Mouse (Mus musculus) midbrain, embryonic 12.5 days (tissue): ENCODE data around the gene Sspn. TPM values are rescaled to one million over a fixed set of nuclear protein-coding genes. Genes with fewer than 3 reads are reported as not detected.

Experiments
- ATAC-seq: fragments of 200-750 bp; cut with Nextera tagmentation; 2 replicates; pipeline ENCODE4 v1.8.0; 2017; ENCODE audit warnings: low read depth, moderate TSS enrichment, moderate library complexity; ENCODE audit not compliant: low FRiP score
- H3K27ac ChIP-seq: fragments of 300-500 bp; sonication (generic); replicated peaks from 2 replicates; pipeline ENCODE4 v1.5.1; 2016; ENCODE audit warnings: mild to moderate bottlenecking
- H3K27me3 ChIP-seq: fragments of 300-500 bp; sonication (generic); 2 replicates; pipeline ENCODE4 v1.6.1; 2016; ENCODE audit warnings: mild to moderate bottlenecking
- H3K36me3 ChIP-seq: fragments of 300-500 bp; sonication (generic); 2 replicates; pipeline ENCODE4 v1.6.1; 2016
- H3K4me1 ChIP-seq: fragments of 300-500 bp; sonication (generic); 2 replicates; pipeline ENCODE4 v1.6.1; 2016
- H3K4me2 ChIP-seq: fragments of 300-500 bp; sonication (generic); replicated peaks from 2 replicates; pipeline ENCODE4 v1.6.1; 2016; ENCODE audit warnings: mild to moderate bottlenecking, moderate library complexity
- H3K4me3 ChIP-seq: fragments of 300-500 bp; sonication (generic); 2 replicates; pipeline ENCODE4 v1.5.1; 2016; ENCODE audit warnings: mild to moderate bottlenecking
- H3K9ac ChIP-seq: fragments of 300-500 bp; sonication (generic); replicated peaks from 2 replicates; pipeline ENCODE4 v1.6.1; 2016; ENCODE audit warnings: mild to moderate bottlenecking, moderate library complexity
- H3K9me3 ChIP-seq: fragments of 300-500 bp; sonication (generic); 2 replicates; pipeline ENCODE4 v1.6.1; 2016; ENCODE audit warnings: mild to moderate bottlenecking
- WGBS: fragments of 180-500 bp; shearing (Covaris S2); methylation state at CpG from one replicate; pipeline ENCODE4 v1.1.7; 2016; 5-methylcytosine and 5-hydroxymethylcytosine counted together
- polyA plus RNA-seq: library from polyadenylated mRNA; unstranded; fragments of >200 nt; fragmentation: Nextera tagmentation; extraction: Ambion mirVana; gene quantifications from 2 replicates; pipeline ENCODE4 v1.2.1, GENCODE M21; 2016

Sspn gene
- polyA plus RNA-seq, 1 experiment from 2014 or later = 4.8 TPM

DNA sequence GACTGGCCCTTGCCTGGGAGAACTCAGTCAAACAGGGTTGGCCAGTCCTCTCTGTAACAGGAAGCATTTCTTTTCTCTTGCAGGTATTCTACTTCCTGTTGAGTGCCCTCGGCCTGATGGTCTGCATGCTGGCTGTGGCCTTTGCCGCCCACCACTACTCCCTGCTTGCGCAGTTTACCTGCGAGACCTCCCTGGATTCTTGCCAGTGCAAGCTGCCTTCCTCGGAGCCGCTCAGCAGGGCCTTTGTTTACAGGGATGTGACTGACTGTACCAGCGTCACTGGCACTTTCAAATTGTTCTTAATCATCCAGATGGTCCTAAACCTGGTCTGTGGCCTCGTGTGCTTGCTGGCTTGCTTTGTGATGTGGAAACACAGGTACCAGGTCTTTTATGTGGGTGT, 29.6 kb downstream of the Sspn start:
- Histone ChIP-seq H3K4me3 (no peak overlapping the region), H3K27me3 (no peaks in the 10 kb centered on the region), H3K4me2 (no peak overlapping the region), H3K9ac (no peak overlapping the region), H3K27ac (no peak overlapping the region), H3K9me3 (no peaks in the 10 kb centered on the region), H3K4me1 (0 out of 2 replicates have a peak, but pooled peaks cover 6% of the 10 kb centered on the region), H3K36me3 (no peaks in the 10 kb centered on the region)
- no peak for ATAC-seq
- WGBS = 66% methylated on average over 8 of the region's 8 CpGs

DNA sequence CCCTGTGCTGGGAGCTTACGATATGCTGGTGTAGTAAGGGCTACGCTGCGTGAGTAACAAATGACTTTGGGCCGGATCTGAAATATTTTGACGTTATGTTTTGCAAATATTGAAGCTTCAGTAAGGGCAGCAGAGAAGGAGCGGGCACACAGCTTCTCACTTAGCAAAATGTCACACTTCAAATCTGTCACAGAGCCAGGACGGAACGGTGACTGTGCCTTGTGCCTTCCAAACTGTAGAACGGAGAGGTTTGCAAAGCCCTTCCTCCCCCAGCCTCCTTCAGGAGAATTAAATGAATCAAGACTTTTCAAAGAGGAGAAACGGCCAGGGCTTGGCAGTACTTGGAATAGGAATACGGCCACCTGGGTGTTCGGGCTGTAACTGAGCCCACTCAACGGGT, 32.5 kb downstream of the Sspn start:
- ATAC-seq = no peak
- WGBS = 91% methylated on average over 13 of the region's 13 CpGs

DNA sequence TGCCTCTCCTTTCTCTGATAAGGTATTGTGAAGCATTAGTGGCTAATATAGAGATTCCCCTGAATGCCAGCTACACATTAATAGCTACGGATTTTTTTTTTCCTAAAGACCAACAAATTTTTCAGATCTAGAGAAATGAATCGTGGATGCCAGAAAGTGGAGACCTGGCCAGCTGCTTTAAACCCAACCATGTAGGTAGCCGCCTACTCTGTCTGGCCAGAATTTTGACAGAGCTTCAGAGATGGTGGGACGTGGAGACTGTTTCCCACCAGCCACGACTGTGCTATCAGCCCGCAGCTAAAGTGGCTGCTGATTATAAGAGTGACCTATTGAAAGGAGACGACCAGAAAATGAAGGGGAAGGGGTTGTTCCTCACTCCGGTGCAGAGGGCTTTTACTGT, 36.3 kb downstream of the Sspn start:
- no peak overlapping the region for H3K27ac ChIP-seq
- WGBS = 80% methylated on average over 8 of the region's 8 CpGs
- H3K9me3 ChIP-seq = no peaks in the 10 kb centered on the region; the same call in 1 of the 2 replicates
- no peaks in the 10 kb centered on the region for H3K36me3 ChIP-seq
- H3K4me2 ChIP-seq = no peak overlapping the region
- H3K4me1 ChIP-seq = no peaks in the 10 kb centered on the region
- no peak overlapping the region for H3K9ac ChIP-seq
- no peaks in the 10 kb centered on the region for H3K27me3 ChIP-seq
- no peak for ATAC-seq
- H3K4me3 ChIP-seq = no peak overlapping the region

More for the DNA sequence above, 32.5 kb downstream of the Sspn start:
- Histone ChIP-seq H3K27me3 (no peaks in the 10 kb centered on the region), H3K4me3 (no peak overlapping the region), H3K9me3 (no peaks in the 10 kb centered on the region), H3K27ac (no peak overlapping the region), H3K4me1 (0 out of 2 replicates have a peak, but pooled peaks cover 3% of the 10 kb centered on the region), H3K4me2 (no peak overlapping the region), H3K36me3 (no peaks in the 10 kb centered on the region), H3K9ac (no peak overlapping the region)

DNA sequence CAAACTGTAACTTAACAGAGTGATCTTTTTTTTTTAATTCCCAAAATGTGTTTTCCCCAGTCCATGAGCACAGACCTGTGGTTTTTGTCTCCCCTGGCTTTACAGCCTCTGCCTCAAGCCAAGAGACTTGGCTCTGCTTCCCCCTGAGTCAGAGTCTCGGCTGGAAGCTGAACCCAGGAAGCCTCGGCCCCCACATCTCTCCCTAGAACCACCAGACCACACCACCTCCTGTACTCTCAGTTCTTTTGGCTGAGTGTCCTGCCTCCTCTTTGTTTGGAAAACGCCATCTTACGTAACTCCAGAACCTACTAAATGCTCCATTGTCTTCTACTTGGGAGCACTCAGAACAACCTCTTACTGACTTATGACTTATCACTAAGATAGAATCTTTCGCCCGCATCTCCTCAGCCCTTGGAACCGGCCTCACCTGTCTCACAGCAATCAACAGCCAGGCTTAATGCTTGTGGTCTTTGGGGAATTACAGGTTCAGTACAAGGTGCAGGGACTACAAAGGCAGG, 36.9 kb downstream of the Sspn start:
- WGBS = 84% methylated on average over 7 of the region's 7 CpGs
- H3K36me3 ChIP-seq = no peaks in the 10 kb centered on the region
- H3K9me3 ChIP-seq = no peaks in the 10 kb centered on the region; the same call in 1 of the 2 replicates
- no peak overlapping the region for H3K4me3 ChIP-seq
- no peaks in the 10 kb centered on the region for H3K27me3 ChIP-seq
- ATAC-seq = no peak
- H3K4me1 ChIP-seq = no peaks in the 10 kb centered on the region
- no peak overlapping the region for H3K9ac ChIP-seq
- no peak overlapping the region for H3K4me2 ChIP-seq
- H3K27ac ChIP-seq = no peak overlapping the region

DNA sequence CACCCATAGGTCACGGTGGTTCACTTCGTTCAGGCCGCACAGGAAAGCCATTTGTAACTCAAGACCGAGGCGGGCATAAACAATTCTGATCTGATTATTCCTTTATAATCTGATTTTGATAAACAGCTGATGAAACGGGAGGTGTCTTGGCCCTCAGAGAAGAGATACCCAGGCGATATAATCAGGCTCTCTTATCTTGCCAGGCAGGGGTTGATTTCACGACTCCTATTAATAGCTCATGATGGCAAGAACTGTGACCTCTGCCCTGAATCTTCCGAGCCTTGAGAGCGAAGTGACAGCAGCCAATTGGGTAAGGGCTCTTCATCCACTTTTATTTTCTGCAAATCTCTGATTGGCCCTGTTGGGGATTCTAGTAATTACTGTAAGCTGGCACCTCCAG, 37.4 kb downstream of the Sspn start:
- Histone ChIP-seq H3K27me3 (no peaks in the 10 kb centered on the region), H3K4me3 (no peak overlapping the region), H3K4me1 (no peaks in the 10 kb centered on the region; the same call in 1 of the 2 replicates), H3K9ac (no peak overlapping the region), H3K36me3 (no peaks in the 10 kb centered on the region), H3K27ac (no peak overlapping the region), H3K9me3 (no peaks in the 10 kb centered on the region; the same call in 1 of the 2 replicates), H3K4me2 (no peak overlapping the region)
- ATAC-seq = no peak
- WGBS = 76% methylated on average over 10 of the region's 10 CpGs

DNA sequence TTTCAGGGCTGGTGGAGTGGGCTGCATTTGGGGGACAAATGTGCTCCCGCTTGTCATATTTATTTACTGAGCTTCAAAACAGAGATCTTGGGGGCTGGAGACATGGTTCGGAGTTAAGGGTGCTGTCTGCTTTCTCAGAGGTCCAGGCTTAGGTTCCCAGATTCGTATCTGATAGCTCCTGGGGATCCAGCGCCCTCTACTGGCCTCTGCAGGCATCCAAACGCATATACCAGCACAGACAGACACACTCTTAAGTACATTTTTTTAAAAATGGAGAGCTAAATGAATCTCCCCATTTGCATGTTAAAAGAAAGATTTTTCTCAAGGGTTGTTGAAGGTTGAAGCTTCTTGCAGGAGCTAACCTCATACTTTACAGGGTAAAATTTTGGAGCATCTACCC, 38.1 kb downstream of the Sspn start:
- no peaks in the 10 kb centered on the region; the same call in 1 of the 2 replicates for H3K9me3 ChIP-seq
- H3K36me3 ChIP-seq = no peaks in the 10 kb centered on the region
- H3K4me3 ChIP-seq = no peak overlapping the region
- H3K9ac ChIP-seq = no peak overlapping the region
- H3K4me2 ChIP-seq = no peak overlapping the region
- H3K4me1 ChIP-seq = no peaks in the 10 kb centered on the region; the same call in 1 of the 2 replicates
- WGBS = 79% methylated on average over 5 of the region's 5 CpGs
- H3K27me3 ChIP-seq = no peaks in the 10 kb centered on the region
- H3K27ac ChIP-seq = no peak overlapping the region
- ATAC-seq = no peak

DNA sequence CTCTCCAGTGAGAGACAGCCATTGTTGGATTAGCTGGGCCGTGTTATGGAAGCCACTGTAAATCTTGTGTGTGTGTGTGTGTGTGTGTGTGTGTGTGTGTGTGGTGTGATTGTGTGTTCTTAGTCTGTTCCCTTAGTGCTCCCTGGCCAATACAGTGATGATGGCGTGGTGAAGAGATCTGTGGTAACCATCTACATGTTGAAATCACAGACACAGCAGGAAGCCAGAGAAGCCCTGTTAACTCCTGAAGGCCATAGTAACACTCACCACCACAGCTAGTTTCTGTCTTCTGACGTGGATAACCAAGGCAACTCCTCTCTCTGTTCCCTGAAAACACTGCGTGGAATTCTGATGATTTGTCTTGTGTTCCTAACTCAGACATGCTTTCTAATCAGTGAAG, 40.7 kb downstream of the Sspn start:
- Histone ChIP-seq H3K27me3 (no peaks in the 10 kb centered on the region), H3K4me1 (no peaks in the 10 kb centered on the region; the same call in 1 of the 2 replicates), H3K27ac (no peak overlapping the region), H3K36me3 (no peaks in the 10 kb centered on the region), H3K9ac (no peak overlapping the region), H3K9me3 (no peaks in the 10 kb centered on the region; the same call in 1 of the 2 replicates), H3K4me2 (no peak overlapping the region), H3K4me3 (no peak overlapping the region)
- ATAC-seq = no peak
- 88% methylated on average over 4 of the region's 4 CpGs for WGBS

DNA sequence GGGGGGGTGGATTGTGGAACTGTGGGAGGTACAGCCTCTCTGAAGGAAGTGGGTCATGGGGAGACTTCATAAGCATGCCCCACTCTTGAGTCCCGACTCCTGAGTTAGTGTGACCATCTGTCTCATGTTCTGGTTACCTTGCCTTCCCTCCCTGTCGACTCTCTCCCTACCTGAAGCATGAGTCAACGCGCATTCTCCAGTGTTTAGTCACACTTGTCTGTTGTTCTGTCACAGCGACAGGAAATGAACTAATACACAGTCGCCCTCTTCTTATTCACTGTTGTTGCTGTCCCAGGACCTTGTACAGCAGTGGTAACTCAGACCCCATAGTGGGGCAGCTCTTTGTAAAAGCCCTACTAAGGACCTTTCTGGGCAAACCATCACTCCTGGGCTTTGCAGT, 41.4 kb downstream of the Sspn start:
- Histone ChIP-seq H3K4me1 (no peaks in the 10 kb centered on the region; the same call in 1 of the 2 replicates), H3K27me3 (no peaks in the 10 kb centered on the region), H3K27ac (no peak overlapping the region), H3K4me3 (no peak overlapping the region), H3K36me3 (no peaks in the 10 kb centered on the region), H3K9ac (no peak overlapping the region), H3K9me3 (no peaks in the 10 kb centered on the region; the same call in 1 of the 2 replicates), H3K4me2 (no peak overlapping the region)
- no peak for ATAC-seq
- WGBS = 85% methylated on average over 6 of the region's 6 CpGs

DNA sequence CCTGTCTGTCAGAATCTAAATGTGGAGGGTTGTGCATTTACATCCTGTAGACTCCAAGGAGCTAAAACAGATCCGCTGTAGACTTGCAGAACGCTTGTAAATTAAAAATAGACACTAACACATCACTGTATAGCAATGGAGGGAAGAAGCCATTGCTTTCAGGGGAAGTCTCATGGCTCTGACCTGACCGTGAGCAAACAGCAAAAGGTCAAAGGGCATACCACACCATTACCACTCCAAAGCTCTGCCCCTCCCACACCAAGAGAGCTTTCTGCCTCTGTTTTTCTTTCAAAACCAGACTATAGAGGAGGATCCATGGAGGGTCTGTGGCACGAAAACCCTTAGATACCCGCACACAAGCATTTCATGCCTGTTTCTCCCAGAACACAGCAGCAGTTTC, 41.9 kb downstream of the Sspn start:
- no peaks in the 10 kb centered on the region for H3K27me3 ChIP-seq
- no peak overlapping the region for H3K9ac ChIP-seq
- no peak overlapping the region for H3K4me2 ChIP-seq
- H3K27ac ChIP-seq = no peak overlapping the region
- ATAC-seq = no peak
- H3K4me1 ChIP-seq = no peaks in the 10 kb centered on the region; the same call in 1 of the 2 replicates
- 52% methylated on average over 5 of the region's 5 CpGs for WGBS
- H3K36me3 ChIP-seq = no peaks in the 10 kb centered on the region
- H3K4me3 ChIP-seq = no peak overlapping the region
- no peaks in the 10 kb centered on the region; the same call in 1 of the 2 replicates for H3K9me3 ChIP-seq

DNA sequence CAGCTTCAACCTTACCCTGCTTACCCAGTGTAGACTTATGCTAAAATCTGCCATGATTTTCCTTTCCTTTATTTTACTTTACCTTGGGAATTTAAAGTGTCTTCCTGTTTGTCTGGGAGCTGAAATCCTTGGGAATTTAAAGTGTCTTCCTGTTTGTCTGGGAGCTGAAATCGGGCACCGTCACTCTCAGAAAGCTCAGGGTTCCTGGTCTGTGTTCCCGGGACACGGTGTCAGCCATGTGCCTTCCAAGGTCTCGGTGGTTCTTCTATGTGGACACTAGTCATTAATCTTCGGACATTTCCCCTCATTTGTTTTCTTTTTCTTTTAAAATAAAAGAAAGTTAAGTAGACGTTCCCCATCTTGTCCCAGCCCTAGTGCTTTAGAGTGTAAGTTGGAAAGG, 43.3 kb downstream of the Sspn start:
- H3K9me3 ChIP-seq = no peaks in the 10 kb centered on the region; the same call in 1 of the 2 replicates
- H3K4me2 ChIP-seq = no peak overlapping the region
- ATAC-seq = no peak
- WGBS = 93% methylated on average over 7 of the region's 7 CpGs
- no peaks in the 10 kb centered on the region for H3K36me3 ChIP-seq
- no peaks in the 10 kb centered on the region for H3K27me3 ChIP-seq
- H3K9ac ChIP-seq = no peak overlapping the region
- H3K27ac ChIP-seq = no peak overlapping the region
- H3K4me3 ChIP-seq = no peak overlapping the region
- no peaks in the 10 kb centered on the region; the same call in 1 of the 2 replicates for H3K4me1 ChIP-seq

DNA sequence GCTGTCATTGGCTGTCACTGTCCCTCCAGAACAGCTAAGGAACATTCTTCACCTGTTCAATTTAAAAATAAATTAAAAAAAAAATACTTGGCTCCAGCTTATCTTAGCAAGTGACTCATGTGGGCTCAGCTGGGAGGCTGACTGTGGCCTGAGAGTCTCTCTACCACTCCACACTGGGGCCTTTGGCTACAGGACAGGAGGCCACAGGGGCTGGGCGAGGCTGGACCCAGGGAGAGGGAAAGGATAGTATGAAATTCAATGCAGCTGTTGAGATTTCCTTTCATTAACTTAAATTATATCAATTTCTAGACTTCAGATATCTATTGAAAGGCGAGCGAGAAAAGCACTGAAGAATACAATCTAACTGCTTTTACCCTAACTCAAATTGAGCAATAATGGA, 45.9 kb downstream of the Sspn start:
- H3K4me2 ChIP-seq = no peak overlapping the region
- no peak overlapping the region for H3K9ac ChIP-seq
- no peaks in the 10 kb centered on the region for H3K9me3 ChIP-seq
- H3K27me3 ChIP-seq = no peaks in the 10 kb centered on the region
- no peak overlapping the region for H3K4me3 ChIP-seq
- ATAC-seq = no peak
- H3K27ac ChIP-seq = no peak overlapping the region
- WGBS = 78% methylated on average over 3 of the region's 3 CpGs
- no peaks in the 10 kb centered on the region for H3K36me3 ChIP-seq
- no peaks in the 10 kb centered on the region; the same call in 1 of the 2 replicates for H3K4me1 ChIP-seq

DNA sequence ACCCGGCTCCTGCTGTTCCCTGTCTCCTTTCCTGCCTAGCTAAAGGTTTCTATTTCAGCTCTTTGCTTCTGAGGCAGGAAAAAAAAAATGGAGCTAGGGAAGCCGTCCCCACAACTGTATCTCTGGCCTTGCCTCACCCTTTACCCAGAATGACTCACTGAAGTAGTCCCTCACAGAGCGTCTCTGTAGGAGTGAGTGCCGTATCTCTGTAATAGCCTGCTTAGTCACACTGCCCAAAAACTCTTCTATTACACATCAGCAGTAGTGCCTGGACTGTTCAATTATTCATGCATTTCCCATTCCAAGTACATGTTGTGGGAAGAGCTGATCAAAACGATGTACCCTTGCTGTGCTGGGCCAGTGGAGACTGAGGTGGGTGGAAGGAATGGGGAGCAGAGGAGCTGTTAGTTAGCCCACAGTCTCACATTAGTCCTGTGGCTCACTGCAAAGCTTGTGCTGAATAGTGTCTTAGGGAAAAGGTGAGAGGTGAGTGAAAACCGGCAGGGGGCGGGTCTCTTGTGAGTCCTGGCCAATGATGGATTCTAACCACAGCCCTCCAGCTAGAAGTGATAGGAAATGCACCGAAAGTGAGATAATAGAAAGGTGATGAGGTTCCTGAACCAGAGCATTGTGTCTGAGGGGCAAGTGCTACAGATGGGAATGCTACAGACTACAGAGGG, 46.5 kb downstream of the Sspn start:
- no peak for ATAC-seq
- WGBS = 83% methylated on average over 8 of the region's 8 CpGs
- no peaks in the 10 kb centered on the region for H3K9me3 ChIP-seq

More for the DNA sequence above, 46.5 kb downstream of the Sspn start:
- Histone ChIP-seq H3K4me3 (no peak overlapping the region), H3K4me1 (no peaks in the 10 kb centered on the region; the same call in 1 of the 2 replicates), H3K27me3 (no peaks in the 10 kb centered on the region), H3K36me3 (no peaks in the 10 kb centered on the region), H3K9ac (no peak overlapping the region), H3K4me2 (no peak overlapping the region), H3K27ac (no peak overlapping the region)
